Mouse (Mus musculus): Measurements from ENCODE around the gene Psmc3ip. TPM values are rescaled to one million over a fixed set of nuclear protein-coding genes. Genes with fewer than 3 reads are reported as not detected.

Psmc3ip gene
- polyA plus RNA-seq, 1 experiment from 2014 or later = 28.2 TPM

Small RNA genes within 50 kb of the gene (microRNA-seq; reads per million reads assigned to microRNA genes)
- not detected for gene Gm27626

Other genes starting within 250 kb of the Psmc3ip start
- 31.6 and 33.7 TPM in 2 replicates for gene Stat5b, start 244.7 kb downstream of the Psmc3ip start, polyA plus RNA-seq (2016; fragmentation: Nextera tagmentation; extraction: Ambion mirVana)
- gene Stat5a, start 236.1 kb downstream of the Psmc3ip start, polyA plus RNA-seq (2016; fragmentation: Nextera tagmentation; extraction: Ambion mirVana) = 16.0 and 17.7 TPM in 2 replicates
- 37.3 and 40.1 TPM in 2 replicates for gene Stat3, start 155.9 kb downstream of the Psmc3ip start, polyA plus RNA-seq (2016; fragmentation: Nextera tagmentation; extraction: Ambion mirVana)
- gene Cavin1, start 124.5 kb downstream of the Psmc3ip start, polyA plus RNA-seq (2016; fragmentation: Nextera tagmentation; extraction: Ambion mirVana) = 28.9 and 30.0 TPM in 2 replicates
- gene Atp6v0a1, start 86.0 kb downstream of the Psmc3ip start, polyA plus RNA-seq (2016; fragmentation: Nextera tagmentation; extraction: Ambion mirVana) = 56.5 and 57.6 TPM in 2 replicates
- gene Naglu, start 25.4 kb downstream of the Psmc3ip start, polyA plus RNA-seq (2016; fragmentation: Nextera tagmentation; extraction: Ambion mirVana) = 6.3 and 7.0 TPM in 2 replicates
- 0.08 TPM in 1 of 2 replicates, not detected in the other for gene Hsd17b1, start 17.0 kb downstream of the Psmc3ip start, polyA plus RNA-seq (2016; fragmentation: Nextera tagmentation; extraction: Ambion mirVana)
- gene Coasy, start 12.9 kb downstream of the Psmc3ip start, polyA plus RNA-seq (2016; fragmentation: Nextera tagmentation; extraction: Ambion mirVana) = 26.4 and 28.5 TPM in 2 replicates
- gene Mlx, start 8.2 kb downstream of the Psmc3ip start, polyA plus RNA-seq (2016; fragmentation: Nextera tagmentation; extraction: Ambion mirVana) = 34.9 and 35.7 TPM in 2 replicates
- 12.7 and 13.0 TPM in 2 replicates for gene Retreg3, start 24.5 kb upstream of the Psmc3ip start, polyA plus RNA-seq (2016; fragmentation: Nextera tagmentation; extraction: Ambion mirVana)
- gene Tubg1, start 24.5 kb upstream of the Psmc3ip start, polyA plus RNA-seq (2016; fragmentation: Nextera tagmentation; extraction: Ambion mirVana) = 55.2 and 59.6 TPM in 2 replicates
- 0.57 and 0.62 TPM in 2 replicates for gene Tubg2, start 60.5 kb upstream of the Psmc3ip start, polyA plus RNA-seq (2016; fragmentation: Nextera tagmentation; extraction: Ambion mirVana)
- 0.17 and 0.26 TPM in 2 replicates for gene Cntnap1, start 75.1 kb upstream of the Psmc3ip start, polyA plus RNA-seq (2016; fragmentation: Nextera tagmentation; extraction: Ambion mirVana)
- gene Plekhh3, start 75.9 kb upstream of the Psmc3ip start, polyA plus RNA-seq (2016; fragmentation: Nextera tagmentation; extraction: Ambion mirVana) = 2.7 and 2.8 TPM in 2 replicates
- gene Ccr10, start 80.0 kb upstream of the Psmc3ip start, polyA plus RNA-seq (2016; fragmentation: Nextera tagmentation; extraction: Ambion mirVana) = 0.07 TPM in 1 of 2 replicates, not detected in the other
- 9.8 and 10.3 TPM in 2 replicates for gene Ezh1, start 131.0 kb upstream of the Psmc3ip start, polyA plus RNA-seq (2016; fragmentation: Nextera tagmentation; extraction: Ambion mirVana)
- gene Ramp2, start 150.6 kb upstream of the Psmc3ip start, polyA plus RNA-seq (2016; fragmentation: Nextera tagmentation; extraction: Ambion mirVana) = 32.6 and 33.5 TPM in 2 replicates
- gene Vps25, start 158.3 kb upstream of the Psmc3ip start, polyA plus RNA-seq (2016; fragmentation: Nextera tagmentation; extraction: Ambion mirVana) = 106 TPM in 2 replicates
- 11.3 and 12.3 TPM in 2 replicates for gene Wnk4, start 165.1 kb upstream of the Psmc3ip start, polyA plus RNA-seq (2016; fragmentation: Nextera tagmentation; extraction: Ambion mirVana)
- 0.74 and 1.3 TPM in 2 replicates for gene Cntd1, start 183.6 kb upstream of the Psmc3ip start, polyA plus RNA-seq (2016; fragmentation: Nextera tagmentation; extraction: Ambion mirVana)
- 144 and 150 TPM in 2 replicates for gene Coa3, start 183.7 kb upstream of the Psmc3ip start, polyA plus RNA-seq (2016; fragmentation: Nextera tagmentation; extraction: Ambion mirVana)
- gene Becn1, start 206.8 kb upstream of the Psmc3ip start, polyA plus RNA-seq (2016; fragmentation: Nextera tagmentation; extraction: Ambion mirVana) = 115 and 119 TPM in 2 replicates
- gene Psme3, start 220.8 kb upstream of the Psmc3ip start, polyA plus RNA-seq (2016; fragmentation: Nextera tagmentation; extraction: Ambion mirVana) = 263 and 273 TPM in 2 replicates
- 2.2 TPM in 2 replicates for gene Aoc2, start 229.6 kb upstream of the Psmc3ip start, polyA plus RNA-seq (2016; fragmentation: Nextera tagmentation; extraction: Ambion mirVana)
- gene Aoc3, start 235.2 kb upstream of the Psmc3ip start, polyA plus RNA-seq (2016; fragmentation: Nextera tagmentation; extraction: Ambion mirVana) = 0.05 and 0.06 TPM in 2 replicates